Mouse (Mus musculus): ENCODE results near the gene Triap1. TPM values are rescaled to one million over a fixed set of nuclear protein-coding genes. Genes with fewer than 3 reads are reported as not detected.
A peak's percentile ranks its signal among the peaks of the same experiment; 100 is the strongest.
"Not testable (repeated sequence)": the region's sequence is repeated elsewhere in the genome, so short reads cannot be mapped to it uniquely, and the experiment has no call there.

Gene Triap1
- polyA plus RNA-seq, 1 experiment from 2014 or later, result 38.1 TPM

GRCm38 (mm10) chr5:115362819-115363714, 22.0 kb downstream of the Triap1 start:
- no peaks in the 10 kb centered on the region for H3K9me3 ChIP-seq (replicated peaks)
- no peak overlapping the region for H3K4me3 ChIP-seq
- 18% methylated on average over 19 of the region's 19 CpGs for WGBS
- no peaks in the 10 kb centered on the region for H3K36me3 ChIP-seq
- H3K9ac ChIP-seq, result no peak overlapping the region
- H3K27me3 ChIP-seq (replicated peaks), result peaks cover 14% of the 10 kb centered on the region
- no peak overlapping the region for H3K27ac ChIP-seq (ENCODE audit: poor library complexity, severe bottlenecking)
- H3K4me1 ChIP-seq (replicated peaks), result no peaks in the 10 kb centered on the region
- no peak for ATAC-seq (ENCODE audit: insufficient number of reproducible peaks, low FRiP score)
- H3K4me2 ChIP-seq, result no peak overlapping the region

DNA sequence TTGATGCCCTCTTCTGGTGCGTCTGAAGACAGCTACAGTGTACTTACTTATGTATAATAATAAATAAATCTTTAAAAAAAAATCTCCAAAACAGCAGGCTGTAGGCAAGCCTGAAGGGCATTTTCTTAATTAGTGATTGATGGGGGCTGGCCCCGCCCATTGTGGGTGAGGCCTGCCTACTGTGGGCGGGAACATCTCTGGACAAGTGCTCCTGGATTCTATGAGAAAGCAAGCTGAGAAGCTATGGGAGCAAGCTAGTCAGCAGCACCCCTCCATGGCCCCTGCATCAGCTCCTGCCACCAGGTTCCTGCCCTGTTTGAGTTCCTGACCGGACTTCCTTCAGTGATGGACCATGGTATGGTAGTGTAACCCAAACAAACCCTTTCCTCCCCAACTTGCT, 23.8 kb downstream of the Triap1 start:
- H3K9ac ChIP-seq, result no peak overlapping the region
- H3K4me2 ChIP-seq, result no peak overlapping the region
- ATAC-seq (ENCODE audit: insufficient number of reproducible peaks, low FRiP score), result no peak
- no peaks in the 10 kb centered on the region for H3K4me1 ChIP-seq (replicated peaks)
- no peak overlapping the region for H3K4me3 ChIP-seq
- WGBS, result 77% methylated on average over 4 of the region's 4 CpGs
- no peaks in the 10 kb centered on the region for H3K9me3 ChIP-seq (replicated peaks)
- H3K27ac ChIP-seq (ENCODE audit: poor library complexity, severe bottlenecking), result no peak overlapping the region
- no peaks in the 10 kb centered on the region for H3K36me3 ChIP-seq
- H3K27me3 ChIP-seq (replicated peaks), result peaks cover 14% of the 10 kb centered on the region

DNA sequence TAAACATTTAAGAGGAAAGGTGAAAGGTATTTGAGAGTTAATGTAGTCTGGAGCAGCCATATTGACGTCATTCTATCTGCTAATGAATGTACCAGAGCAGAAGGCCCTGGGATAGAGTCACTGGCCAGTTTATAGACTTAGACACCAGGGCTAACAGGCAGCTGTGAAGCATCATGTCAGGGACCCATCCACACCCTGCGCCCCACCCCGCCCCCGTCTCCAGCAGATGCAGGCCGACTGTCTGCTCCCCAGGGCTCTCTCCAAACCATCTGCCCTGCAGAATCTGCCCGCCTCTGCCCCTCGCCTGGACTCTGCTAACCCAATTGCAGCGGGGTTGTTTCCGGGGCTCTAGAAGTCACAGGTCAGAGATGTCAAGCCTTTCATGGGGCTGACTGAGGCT, 30.7 kb downstream of the Triap1 start:
- Histone ChIP-seq H3K4me2 (no peak overlapping the region), H3K27me3 (replicated peaks) (peaks cover 13% of the 10 kb centered on the region), H3K4me3 (no peak overlapping the region), H3K9ac (no peak overlapping the region), H3K36me3 (no peaks in the 10 kb centered on the region), H3K4me1 (replicated peaks) (peaks cover 4% of the 10 kb centered on the region; the same call in 1 of the 2 replicates), H3K9me3 (replicated peaks) (no peaks in the 10 kb centered on the region), H3K27ac (ENCODE audit: poor library complexity, severe bottlenecking) (no peak overlapping the region)
- ATAC-seq (ENCODE audit: insufficient number of reproducible peaks, low FRiP score), result no peak
- WGBS, result 37% methylated on average over 9 of the region's 9 CpGs

- Histone ChIP-seq H3K27ac (ENCODE audit: poor library complexity, severe bottlenecking) (no peak overlapping the region), H3K9ac (peak overlapping the region; percentile 75), H3K4me3 (peak overlapping the region; percentile 46), H3K4me2 (peak overlapping the region; percentile 82), H3K9me3 (replicated peaks) (no peaks in the 10 kb centered on the region), H3K4me1 (replicated peaks) (peaks cover 4% of the 10 kb centered on the region; the same call in 1 of the 2 replicates), H3K27me3 (replicated peaks) (peaks cover 13% of the 10 kb centered on the region), H3K36me3 (no peaks in the 10 kb centered on the region)
- WGBS, result 20% methylated on average over 26 of the region's 26 CpGs
- ATAC-seq (ENCODE audit: insufficient number of reproducible peaks, low FRiP score), result no peak
These were observed 32.6 kb downstream of the Triap1 start for GRCm38 (mm10) chr5:115373441-115374203.

GRCm38 (mm10) chr5:115374204-115374820, 33.3 kb downstream of the Triap1 start:
- WGBS, result 27% methylated on average over 11 of the region's 11 CpGs
- ATAC-seq (ENCODE audit: insufficient number of reproducible peaks, low FRiP score), result no peak

GRCm38 (mm10) chr5:115375436-115375835, 34.4 kb downstream of the Triap1 start:
- Histone ChIP-seq H3K9ac (no peak overlapping the region), H3K4me2 (no peak overlapping the region), H3K9me3 (replicated peaks) (no peaks in the 10 kb centered on the region), H3K4me3 (no peak overlapping the region), H3K4me1 (replicated peaks) (peaks cover 4% of the 10 kb centered on the region; the same call in 1 of the 2 replicates), H3K36me3 (no peaks in the 10 kb centered on the region), H3K27ac (ENCODE audit: poor library complexity, severe bottlenecking) (no peak overlapping the region), H3K27me3 (replicated peaks) (peaks cover 13% of the 10 kb centered on the region)
- WGBS, result 62% methylated on average over 2 of the region's 2 CpGs
- ATAC-seq (ENCODE audit: insufficient number of reproducible peaks, low FRiP score), result no peak

More at GRCm38 (mm10) chr5:115374204-115374820, 33.3 kb downstream of the Triap1 start:
- Histone ChIP-seq H3K4me1 (replicated peaks) (peaks cover 4% of the 10 kb centered on the region; the same call in 1 of the 2 replicates), H3K9me3 (replicated peaks) (no peaks in the 10 kb centered on the region), H3K27ac (ENCODE audit: poor library complexity, severe bottlenecking) (no peak overlapping the region), H3K36me3 (no peaks in the 10 kb centered on the region), H3K4me3 (peak overlapping the region; percentile 46), H3K27me3 (replicated peaks) (peaks cover 13% of the 10 kb centered on the region), H3K9ac (peak overlapping the region; percentile 75), H3K4me2 (peak overlapping the region; percentile 82)

- not testable (repeated sequence) for H3K27ac ChIP-seq (ENCODE audit: poor library complexity, severe bottlenecking); H3K4me3 ChIP-seq; H3K27me3 ChIP-seq (replicated peaks); H3K36me3 ChIP-seq; ATAC-seq (ENCODE audit: insufficient number of reproducible peaks, low FRiP score); H3K4me2 ChIP-seq; H3K9ac ChIP-seq; H3K9me3 ChIP-seq (replicated peaks); H3K4me1 ChIP-seq (replicated peaks)
- WGBS, result 51% methylated on average over 2 of the region's 2 CpGs
These were observed 37.9 kb downstream of the Triap1 start for GRCm38 (mm10) chr5:115378882-115379281.

- Histone ChIP-seq H3K36me3 (no peaks in the 10 kb centered on the region), H3K27me3 (replicated peaks) (peaks cover 6% of the 10 kb centered on the region; the same call in 1 of the 2 replicates), H3K27ac (ENCODE audit: poor library complexity, severe bottlenecking) (no peak overlapping the region), H3K4me3 (no peak overlapping the region), H3K9me3 (replicated peaks) (no peaks in the 10 kb centered on the region), H3K9ac (no peak overlapping the region), H3K4me2 (no peak overlapping the region), H3K4me1 (replicated peaks) (peaks cover 17% of the 10 kb centered on the region)
- WGBS, result 29% methylated on average over 9 of the region's 9 CpGs
- peak; percentile 33; the same call in 1 of the 2 replicates for ATAC-seq (ENCODE audit: insufficient number of reproducible peaks, low FRiP score)
These were observed 50.9 kb downstream of the Triap1 start for GRCm38 (mm10) chr5:115391935-115392334.

DNA sequence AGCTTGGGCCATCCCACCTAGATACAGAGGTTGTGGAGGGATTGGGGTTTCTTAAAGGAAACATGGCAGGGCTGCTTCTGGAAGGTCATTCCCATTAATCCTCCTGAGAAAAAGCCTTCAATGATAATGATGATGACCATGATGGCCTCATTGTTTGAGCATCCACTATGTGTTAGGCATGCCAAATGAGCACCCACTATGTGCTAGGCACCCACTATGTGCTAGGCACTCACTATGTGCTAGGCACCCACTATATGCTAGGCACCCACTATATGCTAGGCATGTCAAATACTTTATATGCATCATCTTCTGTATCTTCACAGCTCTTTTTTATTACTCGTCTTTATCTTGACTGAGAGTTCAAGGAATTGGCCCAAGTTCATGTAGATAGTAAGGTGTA, 51.9 kb downstream of the Triap1 start:
- ATAC-seq (ENCODE audit: insufficient number of reproducible peaks, low FRiP score), result no peak
- WGBS, result 66% methylated on average over 1 of the region's 1 CpGs
- H3K4me3 ChIP-seq, result no peak overlapping the region
- H3K9ac ChIP-seq, result no peak overlapping the region
- no peaks in the 10 kb centered on the region for H3K9me3 ChIP-seq (replicated peaks)
- peaks cover 17% of the 10 kb centered on the region for H3K4me1 ChIP-seq (replicated peaks)
- no peak overlapping the region for H3K4me2 ChIP-seq
- H3K27me3 ChIP-seq (replicated peaks), result peaks cover 6% of the 10 kb centered on the region; the same call in 1 of the 2 replicates
- no peaks in the 10 kb centered on the region for H3K36me3 ChIP-seq
- no peak overlapping the region for H3K27ac ChIP-seq (ENCODE audit: poor library complexity, severe bottlenecking)
